Mouse (Mus musculus): ENCODE measurements around the gene Cela3a. TPM values are rescaled to one million over a fixed set of nuclear protein-coding genes. Genes with fewer than 3 reads are reported as not detected.

The Cela3a gene
- total and polyA plus RNA-seq, 2 experiments from 2014 or later = not detected

- Histone ChIP-seq H3K4me2 (ENCODE audit: low read depth, low read length, poor library complexity, severe bottlenecking) (no peak overlapping the region), H3K9me3 (ENCODE audit: low read length) (no peaks in the 10 kb centered on the region), H3K9ac (replicated peaks; ENCODE audit: low read length, poor library complexity, severe bottlenecking) (no peak overlapping the region), H3K27me3 (ENCODE audit: insufficient read depth, low read length) (no peaks in the 10 kb centered on the region), H3K36me3 (ENCODE audit: insufficient read depth, low read length) (no peaks in the 10 kb centered on the region), H3K27ac (ENCODE audit: low read depth, low read length) (no peak overlapping the region), H3K4me3 (ENCODE audit: low read depth, low read length) (no peak overlapping the region), H3K4me1 (ENCODE audit: insufficient read depth, low read length) (no peaks in the 10 kb centered on the region)
- no peak for TF ChIP-seq CTCF (IDR thresholded peaks at IDR 0.05)
- WGBS = 91% methylated on average over 6 of the region's 6 CpGs
- ATAC-seq (ENCODE audit: low FRiP score) (no peak), DNase-seq (ENCODE audit: low spot score) (no peak)
These were observed 44.8 kb downstream of the Cela3a start for GRCm38 (mm10) chr4:137364826-137365225.

- Histone ChIP-seq H3K4me3 (ENCODE audit: low read depth, low read length) (no peak overlapping the region), H3K27ac (ENCODE audit: low read depth, low read length) (no peak overlapping the region), H3K27me3 (ENCODE audit: insufficient read depth, low read length) (no peaks in the 10 kb centered on the region), H3K9ac (replicated peaks; ENCODE audit: low read length, poor library complexity, severe bottlenecking) (no peak overlapping the region), H3K4me1 (ENCODE audit: insufficient read depth, low read length) (no peaks in the 10 kb centered on the region), H3K4me2 (ENCODE audit: low read depth, low read length, poor library complexity, severe bottlenecking) (no peak overlapping the region), H3K9me3 (ENCODE audit: low read length) (no peaks in the 10 kb centered on the region), H3K36me3 (ENCODE audit: insufficient read depth, low read length) (no peaks in the 10 kb centered on the region)
- ATAC-seq (ENCODE audit: low FRiP score) (no peak), DNase-seq (ENCODE audit: low spot score) (no peak)
- TF ChIP-seq CTCF (IDR thresholded peaks at IDR 0.05) = no peak
- 84% methylated on average over 3 of the region's 3 CpGs for WGBS
These were observed 48.6 kb downstream of the Cela3a start for GRCm38 (mm10) chr4:137360996-137361395.

DNA sequence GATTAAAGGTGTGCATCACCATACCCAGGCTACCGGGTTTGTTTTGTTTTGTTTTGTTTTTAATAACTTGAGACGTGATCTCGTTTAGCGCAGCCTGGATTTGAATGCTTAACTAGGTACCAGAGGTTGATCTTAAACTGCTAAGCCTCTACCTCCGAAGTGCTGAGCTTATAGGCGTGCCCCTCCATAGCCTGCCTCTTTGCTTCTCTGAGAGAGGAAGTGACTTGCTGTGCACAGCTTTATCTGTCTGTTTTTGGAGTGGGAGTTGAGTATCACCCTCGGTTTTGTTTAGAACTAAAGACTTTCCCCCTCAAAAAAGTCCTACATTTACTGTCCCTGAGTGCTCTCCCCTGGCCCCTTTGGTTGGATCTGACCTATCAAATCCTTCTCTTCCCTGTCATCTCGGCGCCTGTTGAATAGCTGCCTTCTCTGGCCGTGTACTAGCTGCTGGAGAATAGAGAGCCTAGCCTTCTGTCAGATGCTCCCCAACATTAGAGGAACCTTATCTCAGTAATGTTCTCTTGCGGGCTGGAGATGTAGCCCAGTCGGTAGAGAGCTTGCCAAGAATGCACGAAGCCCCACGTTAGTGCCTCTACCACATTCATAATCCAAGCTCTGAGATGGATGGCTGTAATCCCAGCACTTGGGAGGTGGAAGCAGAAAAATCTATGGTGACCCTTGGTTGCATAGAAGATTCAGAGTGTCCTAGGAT, 51.1 kb downstream of the Cela3a start:
- Histone ChIP-seq H3K9ac (replicated peaks; ENCODE audit: low read length, poor library complexity, severe bottlenecking) (no peak overlapping the region), H3K9me3 (ENCODE audit: low read length) (no peaks in the 10 kb centered on the region), H3K4me2 (ENCODE audit: low read depth, low read length, poor library complexity, severe bottlenecking) (0 out of 2 replicates have a peak overlapping the region, but pooled peaks have one; percentile 0), H3K4me1 (ENCODE audit: insufficient read depth, low read length) (peaks cover 9% of the 10 kb centered on the region; the same call in 1 of the 2 replicates), H3K4me3 (ENCODE audit: low read depth, low read length) (no peak overlapping the region), H3K27me3 (ENCODE audit: insufficient read depth, low read length) (no peaks in the 10 kb centered on the region), H3K27ac (ENCODE audit: low read depth, low read length) (no peak overlapping the region), H3K36me3 (ENCODE audit: insufficient read depth, low read length) (no peaks in the 10 kb centered on the region)
- TF ChIP-seq CTCF (IDR thresholded peaks at IDR 0.05) = no peak
- 58% methylated on average over 14 of the region's 14 CpGs for WGBS
- ATAC-seq (ENCODE audit: low FRiP score) (no peak), DNase-seq (ENCODE audit: low spot score) (no peak)

DNA sequence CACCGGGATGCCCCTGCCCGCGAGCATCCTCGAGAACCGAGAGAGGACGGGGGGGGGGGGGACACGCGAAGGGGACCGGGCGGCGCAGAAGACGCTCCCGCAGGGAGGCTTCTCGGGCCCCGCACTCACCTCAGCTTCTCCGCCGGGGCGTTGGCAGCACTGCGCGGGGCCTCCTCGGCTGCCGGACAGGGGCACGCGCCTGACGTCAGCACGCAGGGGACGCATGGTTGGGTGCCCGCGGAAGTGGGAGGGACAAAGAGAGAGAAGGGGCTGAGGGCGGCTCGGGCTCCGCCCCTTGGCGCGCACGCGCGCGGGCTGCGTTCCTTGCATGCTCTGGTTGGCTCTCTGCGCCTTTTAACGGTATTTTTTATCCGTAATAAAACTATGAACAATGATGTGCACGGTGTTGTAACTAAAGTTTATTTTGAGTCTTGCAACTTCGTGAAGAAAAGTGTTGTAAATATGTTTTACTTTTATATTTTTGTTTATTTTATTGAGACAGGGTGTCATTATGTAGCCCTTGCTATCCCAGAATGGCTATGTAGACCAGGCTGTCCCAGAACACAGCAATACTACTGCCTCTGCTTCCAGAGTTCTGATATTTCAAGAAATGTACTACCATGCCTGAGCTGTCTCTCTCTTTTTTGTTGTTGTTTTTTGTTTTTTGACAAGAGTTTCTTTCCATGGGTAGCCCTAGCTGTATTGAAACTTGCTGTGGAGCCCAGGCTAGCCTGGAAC, 51.9 kb downstream of the Cela3a start, which contains the start of gene Cdc42:
TSS of gene Cdc42 (minus strand) at position 204 of the 738 bp plus-strand sequence.
- H3K27ac ChIP-seq (ENCODE audit: low read depth, low read length) = peak within 1 kb of the TSS; percentile 99
- 0% methylated on average over 37 of the region's 44 CpGs for WGBS
- TF ChIP-seq CTCF (IDR thresholded peaks at IDR 0.05) = no peak

DNA sequence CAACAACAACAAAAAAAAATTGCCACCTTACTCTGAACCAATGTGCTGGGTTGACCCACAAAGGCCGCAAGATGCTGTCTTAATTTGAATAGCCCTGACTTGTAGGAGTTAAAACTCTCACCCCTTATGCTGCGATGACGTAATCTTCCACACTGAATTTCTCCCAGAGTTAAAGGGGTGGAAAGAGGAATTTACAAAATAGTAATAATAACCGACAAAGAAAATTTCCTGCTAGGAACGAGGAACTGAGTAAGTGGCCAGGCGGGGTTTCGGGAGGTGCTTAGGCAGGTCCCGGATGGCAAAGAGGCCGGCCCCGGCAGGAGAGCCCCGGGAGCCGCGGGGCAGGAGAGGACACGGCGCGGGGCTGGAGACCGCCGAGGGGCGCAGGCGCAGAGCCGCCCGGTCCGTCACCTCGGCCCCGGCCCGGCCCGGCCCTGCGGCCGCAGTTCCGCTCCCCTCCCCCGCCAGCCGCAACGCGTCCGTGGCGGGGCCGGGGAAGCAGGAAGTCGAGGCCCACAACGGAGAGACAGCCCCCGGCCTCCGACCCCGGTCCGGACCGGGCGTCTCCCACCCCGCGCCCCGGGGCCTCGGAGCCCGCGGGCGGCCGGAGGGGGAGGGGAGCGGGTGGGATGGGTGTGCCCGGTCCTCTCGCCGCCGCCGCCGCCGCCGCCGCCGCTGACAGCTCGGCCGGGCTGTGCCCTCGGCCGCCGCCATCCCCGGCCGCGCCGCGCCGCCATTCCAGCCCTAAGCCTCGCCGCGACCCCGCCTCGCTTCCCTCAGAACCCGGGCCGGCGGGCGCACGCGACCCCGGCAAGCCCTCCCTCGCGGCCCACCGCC, 52.7 kb downstream of the Cela3a start:
- 0% methylated on average over 51 of the region's 90 CpGs for WGBS
- peak overlapping the region; percentile 99 for H3K4me3 ChIP-seq (ENCODE audit: low read depth, low read length)
- no peaks in the 10 kb centered on the region for H3K9me3 ChIP-seq (ENCODE audit: low read length)
- H3K36me3 ChIP-seq (ENCODE audit: insufficient read depth, low read length) = no peaks in the 10 kb centered on the region
- ATAC-seq (ENCODE audit: low FRiP score) (peak; percentile 73), DNase-seq (ENCODE audit: low spot score) (peak; percentile 61)
- peak overlapping the region; percentile 100 for H3K9ac ChIP-seq (replicated peaks; ENCODE audit: low read length, poor library complexity, severe bottlenecking)
- H3K27me3 ChIP-seq (ENCODE audit: insufficient read depth, low read length) = no peaks in the 10 kb centered on the region
- peak overlapping the region; percentile 68 for H3K4me2 ChIP-seq (ENCODE audit: low read depth, low read length, poor library complexity, severe bottlenecking)
- peaks cover 13% of the 10 kb centered on the region; the same call in 1 of the 2 replicates for H3K4me1 ChIP-seq (ENCODE audit: insufficient read depth, low read length)
- TF ChIP-seq CTCF (IDR thresholded peaks at IDR 0.05) = no peak
- peak overlapping the region; percentile 99 for H3K27ac ChIP-seq (ENCODE audit: low read depth, low read length)

More for the DNA sequence above, 51.9 kb downstream of the Cela3a start, which contains the start of gene Cdc42:
- H3K4me2 ChIP-seq (ENCODE audit: low read depth, low read length, poor library complexity, severe bottlenecking) = peak within 1 kb of the TSS; percentile 68
- ATAC-seq (ENCODE audit: low FRiP score) (peak; percentile 96), DNase-seq (ENCODE audit: low spot score) (peak; percentile 96)
- peak within 1 kb of the TSS; percentile 100 for H3K9ac ChIP-seq (replicated peaks; ENCODE audit: low read length, poor library complexity, severe bottlenecking)
- H3K36me3 ChIP-seq (ENCODE audit: insufficient read depth, low read length) = no peaks in the 10 kb centered on the region
- no peaks in the 10 kb centered on the region for H3K9me3 ChIP-seq (ENCODE audit: low read length)
- H3K4me3 ChIP-seq (ENCODE audit: low read depth, low read length) = peak within 1 kb of the TSS; percentile 99
- H3K4me1 ChIP-seq (ENCODE audit: insufficient read depth, low read length) = peaks cover 13% of the 10 kb centered on the region; the same call in 1 of the 2 replicates
- no peaks in the 10 kb centered on the region for H3K27me3 ChIP-seq (ENCODE audit: insufficient read depth, low read length)

Other genes with a start within 250 kb of the Cela3a start
- 5.6 and 6.3 TPM in 2 replicates for gene Wnt4, start 132.3 kb downstream of the Cela3a start, total RNA-seq (2014; rRNA removed)
- gene Wnt4, start 132.3 kb downstream of the Cela3a start, polyA plus RNA-seq (2015; fragmentation: Nextera tagmentation; extraction: Ambion mirVana) = 5.2 and 6.0 TPM in 2 replicates
- 583 and 680 TPM in 2 replicates for gene Cdc42, start 52.1 kb downstream of the Cela3a start, total RNA-seq (2014; rRNA removed)
- 1,182 and 1,189 TPM in 2 replicates for gene Cdc42, start 52.1 kb downstream of the Cela3a start, polyA plus RNA-seq (2015; fragmentation: Nextera tagmentation; extraction: Ambion mirVana)
- not detected in 2 replicates for gene Cela3b, start 20.7 kb upstream of the Cela3a start, total RNA-seq (2014; rRNA removed)
- gene Cela3b, start 20.7 kb upstream of the Cela3a start, polyA plus RNA-seq (2015; fragmentation: Nextera tagmentation; extraction: Ambion mirVana) = not detected in 2 replicates
- not detected in 2 replicates for gene 1700013G24Rik, start 43.5 kb upstream of the Cela3a start, total RNA-seq (2014; rRNA removed)
- not detected in 2 replicates for gene 1700013G24Rik, start 43.5 kb upstream of the Cela3a start, polyA plus RNA-seq (2015; fragmentation: Nextera tagmentation; extraction: Ambion mirVana)
- 26.1 and 30.5 TPM in 2 replicates for gene Hspg2, start 59.0 kb upstream of the Cela3a start, total RNA-seq (2014; rRNA removed)
- gene Hspg2, start 59.0 kb upstream of the Cela3a start, polyA plus RNA-seq (2015; fragmentation: Nextera tagmentation; extraction: Ambion mirVana) = 1.4 and 2.2 TPM in 2 replicates
- not detected in 2 replicates for gene Ldlrad2, start 164.8 kb upstream of the Cela3a start, total RNA-seq (2014; rRNA removed)
- 0.70 TPM in 1 of 2 replicates, not detected in the other for gene Ldlrad2, start 164.8 kb upstream of the Cela3a start, polyA plus RNA-seq (2015; fragmentation: Nextera tagmentation; extraction: Ambion mirVana)
- gene Usp48, start 184.0 kb upstream of the Cela3a start, total RNA-seq (2014; rRNA removed) = 70.8 and 98.7 TPM in 2 replicates
- 37.0 and 40.9 TPM in 2 replicates for gene Usp48, start 184.0 kb upstream of the Cela3a start, polyA plus RNA-seq (2015; fragmentation: Nextera tagmentation; extraction: Ambion mirVana)

All from midbrain, postnatal 0 days (tissue).